Mouse (Mus musculus) kidney, postnatal 0 days (tissue): ENCODE results near the gene Cyp2r1. TPM values are rescaled to one million over a fixed set of nuclear protein-coding genes. Genes with fewer than 3 reads are reported as not detected.
"Not testable (repeated sequence)": the region's sequence is repeated elsewhere in the genome, so short reads cannot be mapped to it uniquely, and the experiment has no call there.

Experiments used
- ATAC-seq: fragments of 200-750 bp; cut with Nextera tagmentation; replicated peaks from 2 replicates; pipeline ENCODE4 v1.8.0; 2017; ENCODE audit warnings: low read depth, moderate number of reproducible peaks, moderate TSS enrichment, moderate library complexity; ENCODE audit not compliant: low FRiP score
- DNase-seq: peaks from one replicate; pipeline ENCODE4 v3.0.0-alpha.2; 2016; ENCODE audit warnings: low spot score
- H3K27ac ChIP-seq: fragments of 300-500 bp; sonication (generic); 2 replicates; pipeline ENCODE4 v1.5.1; 2014; ENCODE audit warnings: mild to moderate bottlenecking
- H3K27me3 ChIP-seq: fragments of 300-500 bp; sonication (generic); 2 replicates; pipeline ENCODE4 v1.6.1; 2014; ENCODE audit warnings: low read length, mixed read lengths; ENCODE audit not compliant: insufficient read depth
- H3K36me3 ChIP-seq: fragments of 300-500 bp; sonication (generic); 2 replicates; pipeline ENCODE4 v1.6.1; 2014; ENCODE audit warnings: low read length, mixed read lengths; ENCODE audit not compliant: insufficient read depth
- H3K4me1 ChIP-seq: fragments of 300-500 bp; sonication (generic); replicated peaks from 2 replicates; pipeline ENCODE4 v1.6.1; 2014; ENCODE audit warnings: antibody characterized with exemption, low read length, mixed read lengths; ENCODE audit not compliant: insufficient read depth
- H3K4me2 ChIP-seq: fragments of 300-500 bp; sonication (generic); 2 replicates; pipeline ENCODE4 v1.6.1; 2014; ENCODE audit warnings: mild to moderate bottlenecking, low read length, moderate library complexity, mixed read lengths
- H3K4me3 ChIP-seq: fragments of 300-500 bp; sonication (generic); replicated peaks from 2 replicates; pipeline ENCODE4 v1.5.1; 2014; ENCODE audit warnings: low read depth, low read length
- H3K9ac ChIP-seq: fragments of 300-500 bp; sonication (generic); 2 replicates; pipeline ENCODE4 v1.6.1; 2014; ENCODE audit warnings: low read depth, low read length
- H3K9me3 ChIP-seq: fragments of 300-500 bp; sonication (generic); replicated peaks from 2 replicates; pipeline ENCODE4 v1.6.1; 2016; ENCODE audit warnings: low read length, inconsistent platforms, mixed read lengths
- CTCF ChIP-seq: IDR thresholded peaks from 2 replicates; pipeline ENCODE4 v1.5.1; 2016; ENCODE audit warnings: antibody characterized with exemption, low read depth, mild to moderate bottlenecking, moderate library complexity
- WGBS: fragments of 180-500 bp; shearing (Covaris S2); extraction: QIAGEN DNeasy Blood & Tissue Kit; methylation state at CpG from one replicate; pipeline ENCODE4 v1.1.7; 2014; 5-methylcytosine and 5-hydroxymethylcytosine counted together
- polyA plus RNA-seq: library from polyadenylated mRNA; unstranded; fragments of >200 nt; fragmentation: Nextera tagmentation; extraction: Ambion mirVana; gene quantifications from 2 replicates; pipeline ENCODE4 v1.2.1, GENCODE M21; 2015

Cyp2r1 gene
- polyA plus RNA-seq, 1 experiment from 2014 or later, result 1.7 TPM

DNA sequence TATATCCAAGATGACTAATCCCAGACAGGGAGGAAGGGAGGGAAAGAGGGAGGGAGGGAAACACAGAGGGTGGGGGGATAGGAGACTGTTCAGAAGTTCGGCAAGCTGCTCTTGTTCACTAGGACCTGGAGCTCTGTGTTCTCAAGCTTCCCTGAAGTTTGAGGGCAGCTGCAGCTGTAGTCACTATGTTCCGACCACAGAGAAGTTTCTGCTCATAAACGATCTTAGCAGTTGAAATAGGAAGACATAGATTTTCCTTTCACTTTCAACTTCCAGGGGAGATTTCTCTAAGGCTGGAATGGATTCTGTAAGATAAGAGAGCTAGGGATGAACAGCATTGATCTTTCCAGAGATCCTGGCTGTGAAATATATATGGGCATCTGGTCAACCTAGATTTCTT, 14.2 kb upstream of the Cyp2r1 start:
- Histone ChIP-seq H3K27me3 (no peaks in the 10 kb centered on the region), H3K36me3 (no peaks in the 10 kb centered on the region), H3K27ac (no peak overlapping the region), H3K4me2 (no peak overlapping the region), H3K9me3 (no peaks in the 10 kb centered on the region), H3K9ac (no peak overlapping the region), H3K4me3 (no peak overlapping the region), H3K4me1 (peaks cover 3% of the 10 kb centered on the region; the same call in 1 of the 2 replicates)
- ATAC-seq (no peak), DNase-seq (no peak)
- WGBS, result 69% methylated on average over 3 of the region's 3 CpGs
- no peak for TF ChIP-seq CTCF

- H3K27ac ChIP-seq, H3K9me3 ChIP-seq, H3K9ac ChIP-seq, H3K27me3 ChIP-seq, ATAC-seq, DNase-seq, H3K4me1 ChIP-seq, H3K4me3 ChIP-seq, H3K4me2 ChIP-seq, H3K36me3 ChIP-seq: not testable (repeated sequence)
- 89% methylated on average over 4 of the region's 4 CpGs for WGBS
Observed at GRCm38 (mm10) chr7:114573866-114574265, 11.1 kb upstream of the Cyp2r1 start.

DNA sequence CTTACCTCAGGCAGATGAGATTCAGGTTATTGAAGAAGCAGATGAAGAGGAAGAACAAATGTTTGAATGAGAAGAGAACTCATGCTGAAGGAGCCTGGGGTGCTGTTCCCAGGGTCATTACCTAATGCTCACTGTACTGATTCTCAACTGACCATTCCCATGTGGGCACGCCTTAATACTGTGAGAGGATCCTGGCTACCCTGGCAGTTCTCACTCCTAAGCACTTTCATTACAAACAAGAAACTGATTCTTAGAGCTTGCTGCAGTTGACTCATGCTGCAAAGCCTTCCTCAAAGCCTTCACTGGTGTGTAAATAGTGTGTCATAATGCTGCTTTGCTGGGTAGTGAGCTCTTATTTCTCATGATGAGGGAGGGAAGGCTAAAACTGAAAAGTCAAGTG, 26.6 kb downstream of the Cyp2r1 start:
- Histone ChIP-seq H3K27ac (no peak overlapping the region), H3K4me1 (no peaks in the 10 kb centered on the region), H3K36me3 (no peaks in the 10 kb centered on the region), H3K9ac (no peak overlapping the region), H3K27me3 (no peaks in the 10 kb centered on the region), H3K4me3 (no peak overlapping the region), H3K9me3 (no peaks in the 10 kb centered on the region), H3K4me2 (no peak overlapping the region)
- DNase-seq (no peak), ATAC-seq (no peak)
- TF ChIP-seq CTCF, result no peak
- WGBS, result 86% methylated on average over 1 of the region's 1 CpGs

- no peak overlapping the region for H3K4me2 ChIP-seq
- no peak overlapping the region for H3K27ac ChIP-seq
- H3K9me3 ChIP-seq, result no peaks in the 10 kb centered on the region
- H3K36me3 ChIP-seq, result no peaks in the 10 kb centered on the region
- H3K4me3 ChIP-seq, result no peak overlapping the region
- H3K27me3 ChIP-seq, result no peaks in the 10 kb centered on the region
- no peak for ATAC-seq
- no peak for TF ChIP-seq CTCF
- no peaks in the 10 kb centered on the region for H3K4me1 ChIP-seq
- H3K9ac ChIP-seq, result no peak overlapping the region
- 54% methylated on average over 1 of the region's 1 CpGs for WGBS
- peak; percentile 2 for DNase-seq
Observed at GRCm38 (mm10) chr7:114526245-114526644, 36.5 kb downstream of the Cyp2r1 start.

GRCm38 (mm10) chr7:114520122-114520521, 42.6 kb downstream of the Cyp2r1 start:
- ATAC-seq, result no peak
- no peaks in the 10 kb centered on the region for H3K36me3 ChIP-seq
- no peak overlapping the region for H3K27ac ChIP-seq
- H3K4me1 ChIP-seq, result no peaks in the 10 kb centered on the region
- H3K9me3 ChIP-seq, result no peaks in the 10 kb centered on the region
- no peak for DNase-seq
- no peaks in the 10 kb centered on the region for H3K27me3 ChIP-seq
- H3K9ac ChIP-seq, result no peak overlapping the region
- no peak for TF ChIP-seq CTCF
- WGBS, result 94% methylated on average over 1 of the region's 1 CpGs
- H3K4me3 ChIP-seq, result no peak overlapping the region
- no peak overlapping the region for H3K4me2 ChIP-seq

DNA sequence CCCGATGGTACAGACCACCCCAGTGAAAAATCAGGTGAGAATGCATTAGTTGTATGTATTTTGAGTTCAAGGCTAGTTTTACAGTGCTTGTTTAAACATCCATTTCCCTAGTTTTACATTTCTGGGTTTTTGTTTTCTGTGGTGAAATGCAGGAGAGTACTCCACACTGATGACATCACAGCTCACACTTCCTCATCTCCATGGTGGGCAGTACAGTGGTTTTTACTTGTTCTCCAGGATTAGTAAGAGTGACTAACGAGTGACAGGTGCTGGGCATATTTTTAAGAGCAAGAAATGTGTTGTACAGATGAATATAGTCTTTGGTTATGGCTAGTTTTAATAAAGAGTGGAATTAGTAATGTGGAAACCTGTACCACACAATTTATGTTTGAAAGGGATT, 53.9 kb downstream of the Cyp2r1 start:
- 93% methylated on average over 2 of the region's 2 CpGs for WGBS
- H3K27me3 ChIP-seq, result no peaks in the 10 kb centered on the region
- no peak for ATAC-seq

More for the DNA sequence above, 53.9 kb downstream of the Cyp2r1 start:
- Histone ChIP-seq H3K4me2 (no peak overlapping the region), H3K4me3 (no peak overlapping the region), H3K27ac (no peak overlapping the region), H3K9ac (no peak overlapping the region), H3K36me3 (no peaks in the 10 kb centered on the region), H3K9me3 (no peaks in the 10 kb centered on the region), H3K4me1 (no peaks in the 10 kb centered on the region)
- no peak for TF ChIP-seq CTCF
- no peak for DNase-seq

Other genes with a start within 250 kb of the Cyp2r1 start
- gene Pde3b, start 147.7 kb downstream of the Cyp2r1 start, polyA plus RNA-seq, result 3.2 and 4.2 TPM in 2 replicates
- gene Calca, start 73.4 kb upstream of the Cyp2r1 start, polyA plus RNA-seq, result 1.7 and 2.4 TPM in 2 replicates
- gene Calcb, start 155.7 kb upstream of the Cyp2r1 start, polyA plus RNA-seq, result 0.14 TPM in 1 of 2 replicates, not detected in the other
- 3.5 and 4.2 TPM in 2 replicates for gene Insc, start 180.7 kb upstream of the Cyp2r1 start, polyA plus RNA-seq